Mouse (Mus musculus) E14TG2a.4 (cell line): Measurements from ENCODE around the gene Cmss1.

Source experiments
- CTCF ChIP-seq: conservative IDR thresholded peaks from 2 replicates; pipeline ENCODE4 v1.5.1; 2014; ENCODE audit warnings: low read length
- NANOG ChIP-seq: IDR thresholded peaks from 2 replicates; pipeline ENCODE4 v1.6.1; 2014; ENCODE audit warnings: borderline replicate concordance, low read length, mixed read lengths
- POU5F1 ChIP-seq: IDR thresholded peaks from 2 replicates; pipeline ENCODE4 v1.6.1; 2014; ENCODE audit warnings: low read length, borderline replicate concordance

- TF ChIP-seq CTCF (no peak), POU5F1 (no peak), NANOG (no peak)
Observed at GRCm38 (mm10) chr16:57280221-57281217, 326.1 kb downstream of the Cmss1 start.
